Mouse (Mus musculus) limb, embryonic 11.5 days (tissue): ENCODE data around the gene Ifrd1. TPM values are rescaled to one million over a fixed set of nuclear protein-coding genes. Genes with fewer than 3 reads are reported as not detected.

Experiments used
- ATAC-seq: fragments of 200-750 bp; cut with Nextera tagmentation; 2 replicates; pipeline ENCODE4 v1.8.0; 2017; ENCODE audit warnings: low read depth; ENCODE audit not compliant: insufficient number of reproducible peaks, low FRiP score, low TSS enrichment
- DNase-seq: peaks from one replicate; pipeline ENCODE4 v3.0.0-alpha.2; 2015; ENCODE audit warnings: low spot score
- H3K27ac ChIP-seq: fragments of 300-500 bp; sonication (generic); replicated peaks from 2 replicates; pipeline ENCODE4 v1.5.1; 2014; ENCODE audit warnings: low read depth, mild to moderate bottlenecking, low read length
- H3K27me3 ChIP-seq: fragments of 300-500 bp; sonication (generic); 2 replicates; pipeline ENCODE4 v1.6.1; 2014; ENCODE audit warnings: mild to moderate bottlenecking, low read length, mixed read lengths; ENCODE audit not compliant: control insufficient read depth, insufficient read depth
- H3K36me3 ChIP-seq: fragments of 300-500 bp; sonication (generic); 2 replicates; pipeline ENCODE4 v1.6.1; 2014; ENCODE audit warnings: mild to moderate bottlenecking, low read length, moderate library complexity, mixed read lengths; ENCODE audit not compliant: control insufficient read depth, insufficient read depth
- H3K4me1 ChIP-seq: fragments of 300-500 bp; sonication (generic); 2 replicates; pipeline ENCODE4 v1.6.1; 2014; ENCODE audit warnings: low read length, mixed read lengths; ENCODE audit not compliant: control insufficient read depth, insufficient read depth
- H3K4me2 ChIP-seq: fragments of 300-500 bp; sonication (generic); 2 replicates; pipeline ENCODE4 v1.6.1; 2014; ENCODE audit warnings: low read depth, mild to moderate bottlenecking, moderate library complexity; ENCODE audit not compliant: severe bottlenecking
- H3K4me3 ChIP-seq: fragments of 300-500 bp; sonication (generic); 2 replicates; pipeline ENCODE4 v1.5.1; 2014; ENCODE audit warnings: low read depth, low read length
- H3K9ac ChIP-seq: fragments of 300-500 bp; sonication (generic); 2 replicates; pipeline ENCODE4 v1.6.1; 2014; ENCODE audit warnings: mild to moderate bottlenecking, low read length
- H3K9me3 ChIP-seq: fragments of 300-500 bp; sonication (generic); 2 replicates; pipeline ENCODE4 v1.6.1; 2016; ENCODE audit warnings: low read length; ENCODE audit not compliant: control insufficient read depth
- WGBS: fragments of 180-500 bp; shearing (Covaris S2); extraction: QIAGEN DNeasy Blood & Tissue Kit; methylation state at CpG from one replicate; pipeline ENCODE4 v1.1.7; 2014; 5-methylcytosine and 5-hydroxymethylcytosine counted together
- polyA plus RNA-seq: library from polyadenylated mRNA; unstranded; fragments of >200 nt; fragmentation: Nextera tagmentation; extraction: Ambion mirVana; gene quantifications from 2 replicates; pipeline ENCODE4 v1.2.1, GENCODE M21; 2014

The Ifrd1 gene
- polyA plus RNA-seq, 1 experiment from 2014 or later, result 135 TPM

GRCm38 (mm10) chr12:40218430-40218945 is 29.8 kb downstream of the Ifrd1 start:
- ATAC-seq, result no peak
- Histone ChIP-seq H3K9ac (no peak overlapping the region), H3K27me3 (no peaks in the 10 kb centered on the region)

GRCm38 (mm10) chr12:40217776-40218175 is 30.5 kb downstream of the Ifrd1 start:
- no peak overlapping the region for H3K4me2 ChIP-seq
- no peak overlapping the region for H3K4me3 ChIP-seq
- no peak for DNase-seq
- H3K9me3 ChIP-seq, result no peaks in the 10 kb centered on the region
- peaks cover 8% of the 10 kb centered on the region; the same call in 1 of the 2 replicates for H3K4me1 ChIP-seq
- H3K36me3 ChIP-seq, result peaks cover 16% of the 10 kb centered on the region
- H3K9ac ChIP-seq, result no peak overlapping the region
- 84% methylated on average over 2 of the region's 2 CpGs for WGBS
- no peak for ATAC-seq
- no peak overlapping the region for H3K27ac ChIP-seq
- H3K27me3 ChIP-seq, result no peaks in the 10 kb centered on the region

More at GRCm38 (mm10) chr12:40218430-40218945, 29.8 kb downstream of the Ifrd1 start:
- H3K36me3 ChIP-seq, result peaks cover 14% of the 10 kb centered on the region
- no peak overlapping the region for H3K4me2 ChIP-seq
- H3K9me3 ChIP-seq, result no peaks in the 10 kb centered on the region
- H3K4me3 ChIP-seq, result no peak overlapping the region
- no peak overlapping the region for H3K27ac ChIP-seq
- peaks cover 8% of the 10 kb centered on the region; the same call in 1 of the 2 replicates for H3K4me1 ChIP-seq
- no peak for DNase-seq
- WGBS, result 89% methylated on average over 2 of the region's 2 CpGs

- no peak for DNase-seq
- Histone ChIP-seq H3K27me3 (no peaks in the 10 kb centered on the region), H3K4me1 (peaks cover under 1% of the 10 kb centered on the region), H3K4me2 (no peak overlapping the region), H3K9me3 (no peaks in the 10 kb centered on the region), H3K27ac (no peak overlapping the region), H3K9ac (no peak overlapping the region), H3K36me3 (peaks cover 27% of the 10 kb centered on the region), H3K4me3 (no peak overlapping the region)
- no peak for ATAC-seq
- 80% methylated on average over 15 of the region's 15 CpGs for WGBS
Observed at GRCm38 (mm10) chr12:40214888-40215876, 33.1 kb downstream of the Ifrd1 start.

GRCm38 (mm10) chr12:40209049-40209448 is 39.3 kb downstream of the Ifrd1 start:
- no peaks in the 10 kb centered on the region for H3K27me3 ChIP-seq
- 95% methylated on average over 3 of the region's 3 CpGs for WGBS
- H3K4me1 ChIP-seq, result no peaks in the 10 kb centered on the region; the same call in 1 of the 2 replicates
- no peak overlapping the region for H3K4me3 ChIP-seq
- no peak overlapping the region for H3K27ac ChIP-seq
- peaks cover 34% of the 10 kb centered on the region for H3K36me3 ChIP-seq
- DNase-seq, result no peak
- no peak overlapping the region for H3K9ac ChIP-seq
- ATAC-seq, result no peak
- no peak overlapping the region for H3K4me2 ChIP-seq
- no peaks in the 10 kb centered on the region for H3K9me3 ChIP-seq

GRCm38 (mm10) chr12:40207909-40208308 is 40.4 kb downstream of the Ifrd1 start:
- no peak for DNase-seq
- no peaks in the 10 kb centered on the region for H3K9me3 ChIP-seq
- H3K36me3 ChIP-seq, result peaks cover 29% of the 10 kb centered on the region
- H3K9ac ChIP-seq, result no peak overlapping the region
- no peak overlapping the region for H3K4me3 ChIP-seq
- 93% methylated on average over 4 of the region's 4 CpGs for WGBS
- H3K27ac ChIP-seq, result no peak overlapping the region
- H3K4me1 ChIP-seq, result no peaks in the 10 kb centered on the region; the same call in 1 of the 2 replicates
- no peak overlapping the region for H3K4me2 ChIP-seq
- no peaks in the 10 kb centered on the region for H3K27me3 ChIP-seq
- no peak for ATAC-seq

GRCm38 (mm10) chr12:40202161-40203035 is 45.9 kb downstream of the Ifrd1 start:
- DNase-seq, result no peak
- WGBS, result 94% methylated on average over 7 of the region's 7 CpGs
- H3K36me3 ChIP-seq, result peaks cover 15% of the 10 kb centered on the region

GRCm38 (mm10) chr12:40200484-40201235 is 47.6 kb downstream of the Ifrd1 start:
- Histone ChIP-seq H3K27me3 (no peaks in the 10 kb centered on the region), H3K36me3 (peaks cover 7% of the 10 kb centered on the region), H3K4me3 (no peak overlapping the region), H3K9me3 (no peaks in the 10 kb centered on the region), H3K4me2 (no peak overlapping the region), H3K9ac (no peak overlapping the region), H3K27ac (no peak overlapping the region), H3K4me1 (no peaks in the 10 kb centered on the region)
- no peak for DNase-seq
- ATAC-seq, result no peak
- WGBS, result 90% methylated on average over 6 of the region's 6 CpGs

More at GRCm38 (mm10) chr12:40202161-40203035, 45.9 kb downstream of the Ifrd1 start:
- ATAC-seq, result no peak
- Histone ChIP-seq H3K27me3 (no peaks in the 10 kb centered on the region), H3K27ac (no peak overlapping the region), H3K4me1 (no peaks in the 10 kb centered on the region), H3K9me3 (no peaks in the 10 kb centered on the region), H3K4me2 (no peak overlapping the region), H3K4me3 (no peak overlapping the region), H3K9ac (no peak overlapping the region)
